Mouse (Mus musculus) bone marrow, adult 2 months (tissue): ENCODE measurements around the gene Ccdc115.

Experiments
- CTCF ChIP-seq: fragments of 200-500 bp; IDR thresholded peaks from 2 replicates; pipeline ENCODE4 v1.5.1; 2011; ENCODE audit warnings: low read length, control low read depth; ENCODE audit not compliant: control insufficient read depth, insufficient read depth
- POLR2A ChIP-seq: fragments of 200-500 bp; IDR thresholded peaks from 2 replicates; pipeline ENCODE4 v1.6.1; 2011; ENCODE audit warnings: low read depth, mild to moderate bottlenecking, control low read depth, low read length, borderline replicate concordance; ENCODE audit not compliant: control insufficient read depth

DNA sequence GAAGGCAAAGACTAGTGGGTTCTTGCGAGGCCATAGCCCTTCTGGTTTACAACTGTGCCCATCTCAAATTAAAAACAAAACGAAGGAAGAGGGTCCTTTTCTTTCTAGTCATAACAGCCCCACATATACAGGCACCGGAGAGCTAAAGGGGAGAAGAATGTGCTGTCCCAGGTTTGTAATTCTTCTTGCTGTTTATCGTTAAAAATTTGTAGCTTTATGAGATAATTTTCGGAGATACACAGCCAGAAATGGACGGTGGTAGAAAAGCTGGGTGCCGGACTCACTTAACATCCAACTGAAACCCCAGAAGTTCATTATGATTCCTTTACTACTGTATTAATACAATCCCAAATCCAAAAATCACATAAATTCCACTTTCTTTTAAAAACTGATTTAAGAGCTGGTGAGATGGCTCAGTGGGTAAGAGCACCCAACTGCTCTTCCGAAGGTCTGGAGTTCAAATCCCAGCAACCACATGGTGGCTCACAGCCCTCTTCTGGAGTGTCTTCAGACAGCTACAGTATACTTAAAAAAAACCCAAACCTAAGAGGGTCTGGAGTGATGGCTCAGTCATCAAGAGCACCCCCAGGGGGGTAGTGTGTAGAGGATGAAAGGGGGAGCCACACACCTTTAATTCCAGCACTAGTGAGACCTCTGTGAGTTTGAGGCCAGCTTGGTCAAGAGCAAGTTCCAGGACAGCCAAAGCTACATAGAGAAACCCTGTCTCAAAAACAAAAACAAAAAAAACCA, 3.9 kb downstream of the Ccdc115 start:
- TF ChIP-seq CTCF (no peak), POLR2A (no peak)
